Mouse (Mus musculus) midbrain, embryonic 16.5 days (tissue): ENCODE data around the gene 4930467E23Rik. TPM values are rescaled to one million over a fixed set of nuclear protein-coding genes. Genes with fewer than 3 reads are reported as not detected.
"Not testable (repeated sequence)": the region's sequence is repeated elsewhere in the genome, so short reads cannot be mapped to it uniquely, and the experiment has no call there.

Source experiments
- ATAC-seq: fragments of 200-750 bp; cut with Nextera tagmentation; 2 replicates; pipeline ENCODE4 v1.8.0; 2017; ENCODE audit warnings: moderate TSS enrichment
- H3K27ac ChIP-seq: fragments of 300-500 bp; sonication (generic); 2 replicates; pipeline ENCODE4 v1.5.1; 2014; ENCODE audit warnings: mild to moderate bottlenecking, low read length, mixed read lengths
- H3K27me3 ChIP-seq: fragments of 300-500 bp; sonication (generic); 2 replicates; pipeline ENCODE4 v1.6.1; 2014; ENCODE audit warnings: low read depth, low read length, mixed read lengths; ENCODE audit not compliant: control insufficient read depth, insufficient read depth
- H3K36me3 ChIP-seq: fragments of 300-500 bp; sonication (generic); 2 replicates; pipeline ENCODE4 v1.6.1; 2014; ENCODE audit warnings: mild to moderate bottlenecking, low read length, moderate library complexity, mixed read lengths; ENCODE audit not compliant: control insufficient read depth, insufficient read depth
- H3K4me1 ChIP-seq: fragments of 300-500 bp; sonication (generic); 2 replicates; pipeline ENCODE4 v1.6.1; 2014; ENCODE audit warnings: mild to moderate bottlenecking, low read length, mixed read lengths; ENCODE audit not compliant: control insufficient read depth, insufficient read depth
- H3K4me2 ChIP-seq: fragments of 300-500 bp; sonication (generic); 2 replicates; pipeline ENCODE4 v1.6.1; 2014; ENCODE audit warnings: mild to moderate bottlenecking, low read length, mixed read lengths
- H3K4me3 ChIP-seq: fragments of 300-500 bp; sonication (generic); 2 replicates; pipeline ENCODE4 v1.5.1; 2014; ENCODE audit warnings: low read depth, mild to moderate bottlenecking, low read length, moderate library complexity, mixed read lengths
- H3K9ac ChIP-seq: fragments of 300-500 bp; sonication (generic); 2 replicates; pipeline ENCODE4 v1.6.1; 2014; ENCODE audit warnings: low read depth, low read length, mixed read lengths
- H3K9me3 ChIP-seq: fragments of 300-500 bp; sonication (generic); replicated peaks from 2 replicates; pipeline ENCODE4 v1.6.1; 2014; ENCODE audit warnings: mild to moderate bottlenecking, low read length, mixed read lengths; ENCODE audit not compliant: control insufficient read depth, poor library complexity, severe bottlenecking
- WGBS: fragments of 180-500 bp; shearing (Covaris S2); extraction: QIAGEN DNeasy Blood & Tissue Kit; methylation state at CpG from one replicate; pipeline ENCODE4 v1.1.7; 2014; 5-methylcytosine and 5-hydroxymethylcytosine counted together
- polyA plus RNA-seq: library from polyadenylated mRNA; unstranded; fragments of >200 nt; fragmentation: Nextera tagmentation; extraction: Ambion mirVana; gene quantifications from 2 replicates; pipeline ENCODE4 v1.2.1, GENCODE M21; 2015

4930467E23Rik gene
- polyA plus RNA-seq, 1 experiment from 2014 or later = not detected

GRCm38 (mm10) chr8:19701326-19701725 lies 28.1 kb upstream of the 4930467E23Rik start:
- not testable (repeated sequence) for H3K9ac ChIP-seq, H3K4me3 ChIP-seq, ATAC-seq, H3K4me1 ChIP-seq, H3K36me3 ChIP-seq, H3K27ac ChIP-seq, H3K9me3 ChIP-seq, H3K4me2 ChIP-seq, H3K27me3 ChIP-seq
- WGBS = 91% methylated on average over 2 of the region's 2 CpGs

- not testable (repeated sequence) for H3K4me1 ChIP-seq, H3K9me3 ChIP-seq, H3K27me3 ChIP-seq, H3K9ac ChIP-seq, H3K4me3 ChIP-seq, H3K36me3 ChIP-seq, ATAC-seq, H3K27ac ChIP-seq, H3K4me2 ChIP-seq
- WGBS = 69% methylated on average over 2 of the region's 2 CpGs
These were observed 27.1 kb upstream of the 4930467E23Rik start for GRCm38 (mm10) chr8:19702276-19702675.

- H3K9me3 ChIP-seq, H3K4me2 ChIP-seq, H3K27ac ChIP-seq, H3K27me3 ChIP-seq, H3K36me3 ChIP-seq, H3K9ac ChIP-seq, H3K4me3 ChIP-seq, H3K4me1 ChIP-seq: not testable (repeated sequence)
- peak; percentile 95 for ATAC-seq
- WGBS = 36% methylated on average over 12 of the region's 13 CpGs
These were observed 26.2 kb upstream of the 4930467E23Rik start for GRCm38 (mm10) chr8:19702972-19703709.

GRCm38 (mm10) chr8:19703906-19704305 lies 25.5 kb upstream of the 4930467E23Rik start:
- H3K4me3 ChIP-seq, ATAC-seq, H3K36me3 ChIP-seq, H3K27me3 ChIP-seq, H3K4me1 ChIP-seq, H3K9ac ChIP-seq, H3K9me3 ChIP-seq, H3K27ac ChIP-seq, H3K4me2 ChIP-seq: not testable (repeated sequence)

- not testable (repeated sequence) for H3K9me3 ChIP-seq, H3K4me1 ChIP-seq, H3K27ac ChIP-seq, H3K36me3 ChIP-seq, H3K27me3 ChIP-seq, H3K4me2 ChIP-seq, H3K4me3 ChIP-seq, H3K9ac ChIP-seq, ATAC-seq
- WGBS = no CpG with 5 or more reads among the region's 4 CpGs
These were observed 24.7 kb upstream of the 4930467E23Rik start for GRCm38 (mm10) chr8:19704441-19705215.

GRCm38 (mm10) chr8:19705216-19705600 lies 24.2 kb upstream of the 4930467E23Rik start:
- H3K4me3 ChIP-seq, H3K36me3 ChIP-seq, H3K4me1 ChIP-seq, H3K27ac ChIP-seq, H3K27me3 ChIP-seq, H3K9ac ChIP-seq, ATAC-seq, H3K9me3 ChIP-seq, H3K4me2 ChIP-seq: not testable (repeated sequence)
- WGBS = 79% methylated on average over 9 of the region's 9 CpGs

GRCm38 (mm10) chr8:19706101-19706725 lies 23.2 kb upstream of the 4930467E23Rik start:
- H3K36me3 ChIP-seq, H3K4me3 ChIP-seq, H3K27me3 ChIP-seq, H3K4me1 ChIP-seq, H3K27ac ChIP-seq, H3K4me2 ChIP-seq, ATAC-seq, H3K9me3 ChIP-seq, H3K9ac ChIP-seq: not testable (repeated sequence)
- 87% methylated on average over 4 of the region's 4 CpGs for WGBS

GRCm38 (mm10) chr8:19706918-19707760 lies 22.2 kb upstream of the 4930467E23Rik start:
- H3K9me3 ChIP-seq, H3K4me2 ChIP-seq, H3K27ac ChIP-seq, H3K36me3 ChIP-seq, H3K4me3 ChIP-seq, ATAC-seq, H3K9ac ChIP-seq, H3K4me1 ChIP-seq, H3K27me3 ChIP-seq: not testable (repeated sequence)
- 74% methylated on average over 7 of the region's 7 CpGs for WGBS
